Mouse (Mus musculus) MEL (cell line): Measurements from ENCODE around the gene Dapp1. TPM values are rescaled to one million over a fixed set of nuclear protein-coding genes. Genes with fewer than 3 reads are reported as not detected.

Experiments
- DNase-seq: peaks from one replicate; pipeline ENCODE4 v3.0.0; 2011; ENCODE audit warnings: low read depth, low spot score
- H3K27ac ChIP-seq: 2 replicates; pipeline ENCODE4 v1.5.1; 2012; ENCODE audit warnings: low read depth, mild to moderate bottlenecking, control low read depth, low read length, moderate library complexity; ENCODE audit not compliant: control insufficient read depth
- H3K27me3 ChIP-seq, 2 experiments: fragments of 150-350 bp in 1 of 2; sonication (generic) in 1 of 2; 2 replicates each; pipeline ENCODE4 v1.6.1; 2012; ENCODE audit warnings: low read length in 2 of 2, mild to moderate bottlenecking in 2 of 2, improper control_type of control experiment in 1 of 2, moderate library complexity in 1 of 2; ENCODE audit not compliant: insufficient read depth in 2 of 2, control insufficient read depth in 1 of 2
- H3K36me3 ChIP-seq, 2 experiments: 2 replicates each; pipeline ENCODE4 v1.6.1; 2012 to 2014; ENCODE audit warnings: low read length in 2 of 2, improper control_type of control experiment in 1 of 2, inconsistent platforms in 1 of 2, mild to moderate bottlenecking in 1 of 2; ENCODE audit not compliant: insufficient read depth in 2 of 2, control insufficient read depth in 1 of 2
- H3K4me1 ChIP-seq, 2 experiments: fragments of 150-350 bp in 1 of 2; sonication (generic) in 1 of 2; 2 replicates each; pipeline ENCODE4 v1.6.1; 2012; ENCODE audit warnings: low read length in 2 of 2, improper control_type of control experiment in 1 of 2, mild to moderate bottlenecking in 1 of 2; ENCODE audit not compliant: insufficient read depth in 2 of 2, control insufficient read depth in 1 of 2
- H3K4me3 ChIP-seq, 2 experiments: fragments of 150-350 bp in 1 of 2; sonication (generic) in 1 of 2; 2 replicates each; pipeline ENCODE4 v1.5.1; 2012; ENCODE audit warnings: low read depth in 2 of 2, low read length in 2 of 2, mild to moderate bottlenecking in 2 of 2, moderate library complexity in 2 of 2, control low read depth in 1 of 2, improper control_type of control experiment in 1 of 2; ENCODE audit not compliant: control insufficient read depth in 1 of 2, insufficient read depth in 1 of 2
- H3K79me2 ChIP-seq: 2 replicates; pipeline ENCODE4 v1.6.1; 2012; ENCODE audit warnings: mild to moderate bottlenecking, low read length, moderate library complexity; ENCODE audit not compliant: control insufficient read depth, poor library complexity, insufficient read depth
- H3K9ac ChIP-seq: 2 replicates; pipeline ENCODE4 v1.6.1; 2012; ENCODE audit warnings: low read depth, mild to moderate bottlenecking, control low read depth, low read length, moderate library complexity; ENCODE audit not compliant: control insufficient read depth, poor library complexity, severe bottlenecking
- H3K9me3 ChIP-seq: fragments of 150-350 bp; sonication (generic); replicated peaks from 2 replicates; pipeline ENCODE4 v1.6.1; 2012; ENCODE audit warnings: mild to moderate bottlenecking, low read length, improper control_type of control experiment, moderate library complexity; ENCODE audit not compliant: insufficient read depth
- BHLHE40 ChIP-seq: IDR thresholded peaks from 2 replicates; pipeline ENCODE4 v1.6.1; 2012; ENCODE audit warnings: low read depth, mild to moderate bottlenecking, inconsistent platforms, low read length, improper control_type of control experiment, borderline replicate concordance
- CHD1 ChIP-seq: IDR thresholded peaks from 2 replicates; pipeline ENCODE4 v1.6.1; 2012; ENCODE audit warnings: low read depth, mild to moderate bottlenecking, inconsistent platforms, low read length, improper control_type of control experiment
- CHD2 ChIP-seq: IDR thresholded peaks from 2 replicates; pipeline ENCODE4 v1.6.1; 2011; ENCODE audit warnings: low read length, improper control_type of control experiment
- E2F4 ChIP-seq: IDR thresholded peaks from 2 replicates; pipeline ENCODE4 v1.6.1; 2011; ENCODE audit warnings: low read depth, low read length, improper control_type of control experiment, borderline replicate concordance
- ELF1 ChIP-seq: IDR thresholded peaks from 2 replicates; pipeline ENCODE4 v1.6.1; 2014; ENCODE audit warnings: low read depth, mild to moderate bottlenecking, inconsistent platforms, low read length, improper control_type of control experiment, moderate library complexity
- EP300 ChIP-seq, 2 experiments: IDR thresholded peaks; 2 replicates each; pipeline ENCODE4 v1.6.1; 2011; ENCODE audit warnings: improper control_type of control experiment in 2 of 2, low read length in 2 of 2, low read depth in 1 of 2, mild to moderate bottlenecking in 1 of 2
- ETS1 ChIP-seq: IDR thresholded peaks from 2 replicates; pipeline ENCODE4 v1.6.1; 2012; ENCODE audit warnings: low read depth, mild to moderate bottlenecking, inconsistent platforms, low read length, improper control_type of control experiment, moderate library complexity
- GABPA ChIP-seq: IDR thresholded peaks from 2 replicates; pipeline ENCODE4 v1.6.1; 2012; ENCODE audit warnings: low read depth, mild to moderate bottlenecking, inconsistent platforms, low read length, improper control_type of control experiment, moderate library complexity
- GATA1 ChIP-seq: IDR thresholded peaks from 2 replicates; pipeline ENCODE4 v1.6.1; 2011; ENCODE audit warnings: low read depth, low read length, improper control_type of control experiment
- HCFC1 ChIP-seq: IDR thresholded peaks from 2 replicates; pipeline ENCODE4 v1.6.1; 2012; ENCODE audit warnings: low read depth, mild to moderate bottlenecking, inconsistent platforms, low read length, improper control_type of control experiment, moderate library complexity
- JUND ChIP-seq: IDR thresholded peaks from 2 replicates; pipeline ENCODE4 v1.6.1; 2011; ENCODE audit warnings: low read depth, mild to moderate bottlenecking, improper control_type of control experiment, low read length
- KAT2A ChIP-seq: conservative IDR thresholded peaks from 2 replicates; pipeline ENCODE4 v1.6.1; 2012; ENCODE audit warnings: low read depth, low read length, improper control_type of control experiment, inconsistent platforms
- MAFK ChIP-seq: IDR thresholded peaks from 2 replicates; pipeline ENCODE4 v1.6.1; 2011; ENCODE audit warnings: low read depth, mild to moderate bottlenecking, low read length, improper control_type of control experiment, borderline replicate concordance
- MAX ChIP-seq: IDR thresholded peaks from 2 replicates; pipeline ENCODE4 v1.6.1; 2011; ENCODE audit warnings: low read length, improper control_type of control experiment
- MYB ChIP-seq: IDR thresholded peaks from 2 replicates; pipeline ENCODE4 v1.6.1; 2011; ENCODE audit warnings: mild to moderate bottlenecking, low read depth, low read length, improper control_type of control experiment
- MYC ChIP-seq: IDR thresholded peaks from 2 replicates; pipeline ENCODE4 v1.6.1; 2011; ENCODE audit warnings: low read depth, mild to moderate bottlenecking, low read length, improper control_type of control experiment, moderate library complexity
- NELFE ChIP-seq: IDR thresholded peaks from 2 replicates; pipeline ENCODE4 v1.6.1; 2011; ENCODE audit warnings: low read depth, low read length, improper control_type of control experiment
- NRF1 ChIP-seq: IDR thresholded peaks from 2 replicates; pipeline ENCODE4 v1.6.1; 2014; ENCODE audit warnings: low read depth, mild to moderate bottlenecking, inconsistent platforms, low read length, improper control_type of control experiment, moderate library complexity; ENCODE audit not compliant: poor library complexity, insufficient read depth, severe bottlenecking
- POLR2A ChIP-seq, 2 experiments: IDR thresholded peaks; 2 replicates each; pipeline ENCODE4 v1.6.1; 2011 to 2012; ENCODE audit warnings: low read length in 2 of 2, mild to moderate bottlenecking in 2 of 2, control low read depth in 1 of 2, improper control_type of control experiment in 1 of 2, low read depth in 1 of 2, moderate library complexity in 1 of 2; ENCODE audit not compliant: control insufficient read depth in 1 of 2, insufficient read depth in 1 of 2, poor library complexity in 1 of 2
- POLR2AphosphoS2 ChIP-seq: IDR thresholded peaks from 2 replicates; pipeline ENCODE4 v1.6.1; 2011; ENCODE audit warnings: low read length, improper control_type of control experiment
- SIN3A ChIP-seq: IDR thresholded peaks from 2 replicates; pipeline ENCODE4 v1.6.1; 2012; ENCODE audit warnings: low read length, improper control_type of control experiment, inconsistent platforms
- SMC3 ChIP-seq: IDR thresholded peaks from 2 replicates; pipeline ENCODE4 v1.6.1; 2011; ENCODE audit warnings: low read depth, low read length, improper control_type of control experiment
- TAL1 ChIP-seq: IDR thresholded peaks from 2 replicates; pipeline ENCODE4 v1.6.1; 2012; ENCODE audit warnings: mild to moderate bottlenecking, inconsistent platforms, low read length, moderate library complexity, mixed read lengths
- TBP ChIP-seq: IDR thresholded peaks from 2 replicates; pipeline ENCODE4 v1.8.0; 2011; ENCODE audit warnings: low read depth, low read length, improper control_type of control experiment
- TCF12 ChIP-seq: IDR thresholded peaks from 2 replicates; pipeline ENCODE4 v1.6.1; 2014; ENCODE audit warnings: low read depth, mild to moderate bottlenecking, inconsistent platforms, low read length, improper control_type of control experiment, moderate library complexity
- USF2 ChIP-seq, 2 experiments: IDR thresholded peaks; 2 replicates each; pipeline ENCODE4 v1.6.1; 2011 to 2012; ENCODE audit warnings: improper control_type of control experiment in 2 of 2, low read length in 2 of 2, borderline replicate concordance in 1 of 2, inconsistent platforms in 1 of 2, low read depth in 1 of 2, mild to moderate bottlenecking in 1 of 2; ENCODE audit not compliant: insufficient read depth in 1 of 2
- polyA plus RNA-seq, 2 experiments: library from polyadenylated mRNA; stranded (reverse) in 1 of 2; unstranded in 1 of 2; fragments of >175 nt in 1 of 2; fragments of >200 nt in 1 of 2; gene quantifications; 2 replicates each; pipeline versions ENCODE4 v1.2.1 to v1.2.4; 2012; ENCODE audit warnings: low replicate concordance in 2 of 2, low read depth in 1 of 2; ENCODE audit not compliant: insufficient read length in 2 of 2, insufficient read depth in 1 of 2, missing spikeins in 1 of 2
- total RNA-seq: library from RNA; depleted of rRNA; stranded (reverse); fragments of 300-350 nt; gene quantifications from 2 replicates; pipeline ENCODE4 v1.2.3, GENCODE M21; 2012

The Dapp1 gene
- total and polyA plus RNA-seq, 3 experiments: 45.7 to 91.5 (median 67.3) TPM

GRCm38 (mm10) chr3:137892118-137892517 lies 89.2 kb downstream of the Dapp1 start:
- H3K4me3 ChIP-seq: no peak overlapping the region
- H3K36me3 ChIP-seq: peaks cover 2 to 5% of the 10 kb centered on the region in 2 experiments
- H3K27me3 ChIP-seq: no peaks in the 10 kb centered on the region
- no peak for DNase-seq
- H3K9ac ChIP-seq: no peak overlapping the region
- H3K79me2 ChIP-seq: no peaks in the 10 kb centered on the region
- TF ChIP-seq TAL1: no peak
- no peak for TF ChIP-seq KAT2A
- no peak for TF ChIP-seq BHLHE40
- no peak for TF ChIP-seq TBP
- no peak for TF ChIP-seq EP300 (IDR thresholded peaks at IDR 0.05; ENCODE audit: low read depth in 1 of 2, low read length in 2 of 2)
- no peak for TF ChIP-seq JUND
- no peak for TF ChIP-seq CHD2
- TF ChIP-seq ELF1: no peak
- no peak for TF ChIP-seq CHD1
- no peak for TF ChIP-seq MAFK
- no peak for TF ChIP-seq NELFE
- TF ChIP-seq USF2 (IDR thresholded peaks at IDR 0.05; ENCODE audit: borderline replicate concordance in 1 of 2, insufficient read depth in 1 of 2, low read depth in 1 of 2, low read length in 2 of 2): no peak
- H3K27ac ChIP-seq: no peak overlapping the region
- H3K9me3 ChIP-seq: no peaks in the 10 kb centered on the region
- peaks cover 3 to 13% of the 10 kb centered on the region in 2 experiments for H3K4me1 ChIP-seq

GRCm38 (mm10) chr3:137891089-137891488 lies 90.3 kb downstream of the Dapp1 start:
- Histone ChIP-seq H3K4me3 (no peak overlapping the region), H3K9me3 (no peaks in the 10 kb centered on the region), H3K9ac (no peak overlapping the region), H3K4me1 (peaks cover 3 to 5% of the 10 kb centered on the region in 2 experiments; a peak in 3 of 4 replicates)
- no peak for DNase-seq
- no peak for TF ChIP-seq E2F4
- TF ChIP-seq, all 39 proteins: peak for 0
- no peaks in the 10 kb centered on the region for H3K79me2 ChIP-seq
- no peaks in the 10 kb centered on the region for H3K27me3 ChIP-seq
- peaks cover 2 to 3% of the 10 kb centered on the region in 2 experiments for H3K36me3 ChIP-seq
- no peak overlapping the region for H3K27ac ChIP-seq

GRCm38 (mm10) chr3:137887961-137888360 lies 93.4 kb downstream of the Dapp1 start:
- TF ChIP-seq ETS1: no peak
- TF ChIP-seq GATA1: no peak
- no peak for TF ChIP-seq SIN3A
- TF ChIP-seq POLR2A (IDR thresholded peaks at IDR 0.05; ENCODE audit: control insufficient read depth in 1 of 2, insufficient read depth in 1 of 2, low read depth in 1 of 2, low read length in 2 of 2, poor library complexity in 1 of 2): no peak
- no peak for TF ChIP-seq TAL1
- no peak for TF ChIP-seq NRF1
- no peak for TF ChIP-seq TCF12
- TF ChIP-seq EP300 (IDR thresholded peaks at IDR 0.05; ENCODE audit: low read depth in 1 of 2, low read length in 2 of 2): no peak
- no peak for TF ChIP-seq GABPA
- TF ChIP-seq HCFC1: no peak
- TF ChIP-seq MYB: no peak
- TF ChIP-seq NELFE: no peak
- no peak for TF ChIP-seq SMC3
- TF ChIP-seq POLR2AphosphoS2: no peak
- no peak for TF ChIP-seq BHLHE40
- TF ChIP-seq MAX: no peak
- no peak for TF ChIP-seq E2F4
- no peak for TF ChIP-seq MYC
- no peak for DNase-seq
- H3K4me1 ChIP-seq: peaks cover 3% of the 10 kb centered on the region in 2 experiments; a peak in 3 of 4 replicates
- H3K79me2 ChIP-seq: no peaks in the 10 kb centered on the region
- H3K36me3 ChIP-seq: peaks cover 2 to 3% of the 10 kb centered on the region in 2 experiments
- H3K27ac ChIP-seq: no peak overlapping the region
- H3K9me3 ChIP-seq: no peaks in the 10 kb centered on the region
- no peak overlapping the region for H3K9ac ChIP-seq
- no peak overlapping the region for H3K4me3 ChIP-seq
- H3K27me3 ChIP-seq: no peaks in the 10 kb centered on the region
